Mouse (Mus musculus): Measurements from ENCODE around the gene Dpp6.
"Not testable (repeated sequence)": the region's sequence is repeated elsewhere in the genome, so short reads cannot be mapped to it uniquely, and the experiment has no call there.

The Dpp6 gene

GRCm38 (mm10) chr5:27398371-27398770, 581.4 kb downstream of the Dpp6 start:
- DNase-seq (ENCODE audit: low spot score): no peak

GRCm38 (mm10) chr5:27399111-27399510, 582.1 kb downstream of the Dpp6 start:
- DNase-seq (ENCODE audit: low spot score): no peak

- DNase-seq (ENCODE audit: low spot score): no peak
Observed at GRCm38 (mm10) chr5:27402616-27403015, 585.6 kb downstream of the Dpp6 start.

- no peak for DNase-seq (ENCODE audit: low spot score)
Observed at GRCm38 (mm10) chr5:27408854-27409253, 591.9 kb downstream of the Dpp6 start.

- DNase-seq (ENCODE audit: low spot score): peak; percentile 15
Observed at GRCm38 (mm10) chr5:27413023-27413422, 596.0 kb downstream of the Dpp6 start.

GRCm38 (mm10) chr5:27415518-27415917, 598.5 kb downstream of the Dpp6 start:
- DNase-seq (ENCODE audit: low spot score): no peak

GRCm38 (mm10) chr5:27416571-27416970, 599.6 kb downstream of the Dpp6 start:
- DNase-seq (ENCODE audit: low spot score): no peak

GRCm38 (mm10) chr5:27417398-27417797, 600.4 kb downstream of the Dpp6 start:
- DNase-seq (ENCODE audit: low spot score): no peak

- no peak for DNase-seq (ENCODE audit: low spot score)
Observed at GRCm38 (mm10) chr5:27418856-27419255, 601.9 kb downstream of the Dpp6 start.

- DNase-seq (ENCODE audit: low spot score): no peak
Observed at GRCm38 (mm10) chr5:27421090-27421635, 604.2 kb downstream of the Dpp6 start.

- DNase-seq (ENCODE audit: low spot score): no peak
Observed at GRCm38 (mm10) chr5:27423766-27424165, 606.8 kb downstream of the Dpp6 start.

- DNase-seq (ENCODE audit: low spot score): no peak
Observed at GRCm38 (mm10) chr5:27424484-27425080, 607.6 kb downstream of the Dpp6 start.

GRCm38 (mm10) chr5:27426200-27426599, 609.2 kb downstream of the Dpp6 start:
- DNase-seq (ENCODE audit: low spot score): no peak

GRCm38 (mm10) chr5:27433584-27433983, 616.6 kb downstream of the Dpp6 start:
- no peak for DNase-seq (ENCODE audit: low spot score)

- DNase-seq (ENCODE audit: low spot score): no peak
Observed at GRCm38 (mm10) chr5:27453201-27453845, 636.3 kb downstream of the Dpp6 start.

- no peak for DNase-seq (ENCODE audit: low spot score)
Observed at GRCm38 (mm10) chr5:27454386-27454785, 637.4 kb downstream of the Dpp6 start.

GRCm38 (mm10) chr5:27456981-27457380, 640.0 kb downstream of the Dpp6 start:
- no peak for DNase-seq (ENCODE audit: low spot score)

- no peak for DNase-seq (ENCODE audit: low spot score)
Observed at GRCm38 (mm10) chr5:27457686-27458085, 640.7 kb downstream of the Dpp6 start.

GRCm38 (mm10) chr5:27474964-27475465, 658.0 kb downstream of the Dpp6 start:
- DNase-seq (ENCODE audit: low spot score): no peak

GRCm38 (mm10) chr5:27481706-27482105, 664.7 kb downstream of the Dpp6 start:
- no peak for DNase-seq (ENCODE audit: low spot score)

GRCm38 (mm10) chr5:27486138-27486537, 669.1 kb downstream of the Dpp6 start:
- DNase-seq (ENCODE audit: low spot score): no peak

- DNase-seq (ENCODE audit: low spot score): no peak
Observed at GRCm38 (mm10) chr5:27490942-27491341, 673.9 kb downstream of the Dpp6 start.

GRCm38 (mm10) chr5:27501338-27501737, 684.3 kb downstream of the Dpp6 start, which contains the start of gene Speer4b:
Speer4b (minus strand) TSS chr5:27501438.
- not testable (repeated sequence) for DNase-seq (ENCODE audit: low spot score)

All from testis, postnatal 14 days (tissue).